Mouse (Mus musculus) neural tube, embryonic 13.5 days (tissue): ENCODE measurements around the gene Lhb. TPM values are rescaled to one million over a fixed set of nuclear protein-coding genes. Genes with fewer than 3 reads are reported as not detected.
A peak's percentile ranks its signal among the peaks of the same experiment; 100 is the strongest.
"Not testable (repeated sequence)": the region's sequence is repeated elsewhere in the genome, so short reads cannot be mapped to it uniquely, and the experiment has no call there.

Experiments used
- ATAC-seq: fragments of 200-750 bp; cut with Nextera tagmentation; 2 replicates; pipeline ENCODE4 v1.8.0; 2017; ENCODE audit warnings: low read depth, mild to moderate bottlenecking, moderate TSS enrichment, moderate library complexity
- H3K27ac ChIP-seq: fragments of 300-500 bp; sonication (generic); replicated peaks from 2 replicates; pipeline ENCODE4 v1.5.1; 2015; ENCODE audit warnings: moderate library complexity, mild to moderate bottlenecking, inconsistent platforms
- H3K27me3 ChIP-seq: fragments of 300-500 bp; sonication (generic); 2 replicates; pipeline ENCODE4 v1.6.1; 2015; ENCODE audit warnings: mild to moderate bottlenecking, inconsistent platforms
- H3K36me3 ChIP-seq: fragments of 300-500 bp; sonication (generic); 2 replicates; pipeline ENCODE4 v1.6.1; 2015; ENCODE audit warnings: mild to moderate bottlenecking, inconsistent platforms
- H3K4me1 ChIP-seq: fragments of 300-500 bp; sonication (generic); replicated peaks from 2 replicates; pipeline ENCODE4 v1.6.1; 2015; ENCODE audit warnings: inconsistent platforms
- H3K4me2 ChIP-seq: fragments of 300-500 bp; sonication (generic); 2 replicates; pipeline ENCODE4 v1.6.1; 2015; ENCODE audit warnings: inconsistent platforms, mild to moderate bottlenecking, moderate library complexity
- H3K4me3 ChIP-seq: fragments of 300-500 bp; sonication (generic); 2 replicates; pipeline ENCODE4 v1.5.1; 2015; ENCODE audit warnings: mild to moderate bottlenecking, inconsistent platforms
- H3K9ac ChIP-seq: fragments of 300-500 bp; sonication (generic); 2 replicates; pipeline ENCODE4 v1.6.1; 2015; ENCODE audit warnings: moderate library complexity, mild to moderate bottlenecking, inconsistent platforms
- H3K9me3 ChIP-seq: fragments of 300-500 bp; sonication (generic); 2 replicates; pipeline ENCODE4 v1.6.1; 2016; ENCODE audit warnings: inconsistent platforms
- WGBS: fragments of 180-500 bp; shearing (Covaris S2); methylation state at CpG from one replicate; pipeline ENCODE4 v1.1.7; 2015; 5-methylcytosine and 5-hydroxymethylcytosine counted together
- polyA plus RNA-seq: library from polyadenylated mRNA; unstranded; fragments of >200 nt; fragmentation: Nextera tagmentation; extraction: Ambion mirVana; gene quantifications from 2 replicates; pipeline ENCODE4 v1.2.1, GENCODE M21; 2015

Lhb gene
- polyA plus RNA-seq: not detected in 2 replicates

DNA sequence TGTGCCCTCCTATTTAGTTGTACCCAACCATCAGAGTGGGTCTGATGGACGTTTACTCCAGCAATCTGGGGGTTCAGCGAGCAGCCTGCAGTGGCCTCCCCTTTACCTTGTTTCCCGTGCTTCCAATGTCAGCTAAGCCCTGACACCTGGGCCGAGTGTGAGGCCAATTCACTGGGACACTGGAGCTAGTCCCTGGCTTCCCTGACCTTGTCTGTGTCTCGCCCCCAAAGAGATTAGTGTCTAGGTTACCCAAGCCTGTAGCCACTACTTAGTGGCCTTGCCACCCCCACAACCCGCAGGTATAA is at the start of gene Lhb:
TSS of gene Lhb (plus strand) at position 206 of the 305 bp plus-strand sequence.
- Histone ChIP-seq H3K27ac (no peak within 1 kb of the TSS), H3K9ac (no peak within 1 kb of the TSS), H3K36me3 (peaks cover 52% of the 10 kb centered on the region), H3K27me3 (peaks cover 67% of the 10 kb centered on the region), H3K4me1 (no peaks in the 10 kb centered on the region), H3K4me3 (no peak within 1 kb of the TSS), H3K4me2 (no peak within 1 kb of the TSS), H3K9me3 (no peaks in the 10 kb centered on the region)
- WGBS: 55% methylated on average over 6 of the region's 6 CpGs
- ATAC-seq: no peak

DNA sequence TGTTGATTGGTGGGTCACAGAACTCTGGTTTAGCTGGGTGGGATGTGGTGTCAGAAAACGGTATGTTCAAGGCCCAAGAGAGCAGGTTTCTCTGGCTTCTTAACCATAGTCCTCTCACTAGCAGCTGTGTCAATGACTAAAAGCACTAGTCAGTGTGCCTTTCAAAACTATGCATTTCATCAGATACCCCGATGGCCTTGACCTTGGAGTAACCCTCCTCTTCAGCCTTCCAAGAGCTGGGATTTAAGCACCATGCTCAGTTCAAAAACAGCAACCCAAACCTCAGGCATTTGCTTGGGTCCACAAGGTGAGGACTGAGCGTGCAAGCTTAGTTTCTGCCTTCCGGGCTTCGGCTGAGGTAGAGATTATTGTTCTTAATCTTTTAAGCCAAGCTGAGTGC is 48.2 kb upstream of the Lhb start:
- H3K9me3 ChIP-seq: no peaks in the 10 kb centered on the region
- ATAC-seq: no peak
- peaks cover 40% of the 10 kb centered on the region for H3K4me1 ChIP-seq
- 90% methylated on average over 5 of the region's 5 CpGs for WGBS
- no peak overlapping the region for H3K9ac ChIP-seq
- H3K4me2 ChIP-seq: no peak overlapping the region
- peaks cover 19% of the 10 kb centered on the region for H3K27me3 ChIP-seq
- H3K4me3 ChIP-seq: no peak overlapping the region
- no peak overlapping the region for H3K27ac ChIP-seq
- H3K36me3 ChIP-seq: peaks cover 57% of the 10 kb centered on the region

GRCm38 (mm10) chr7:45374620-45375019 is 46.0 kb upstream of the Lhb start:
- H3K9ac ChIP-seq: no peak overlapping the region

GRCm38 (mm10) chr7:45376057-45376456 is 44.6 kb upstream of the Lhb start:
- WGBS: 84% methylated on average over 1 of the region's 1 CpGs

More at GRCm38 (mm10) chr7:45374620-45375019, 46.0 kb upstream of the Lhb start:
- Histone ChIP-seq H3K27ac (no peak overlapping the region), H3K4me2 (no peak overlapping the region), H3K4me1 (peaks cover 18% of the 10 kb centered on the region), H3K4me3 (no peak overlapping the region), H3K36me3 (peaks cover 79% of the 10 kb centered on the region), H3K27me3 (peaks cover 4% of the 10 kb centered on the region; the same call in 1 of the 2 replicates), H3K9me3 (no peaks in the 10 kb centered on the region)
- 94% methylated on average over 8 of the region's 8 CpGs for WGBS
- no peak for ATAC-seq

DNA sequence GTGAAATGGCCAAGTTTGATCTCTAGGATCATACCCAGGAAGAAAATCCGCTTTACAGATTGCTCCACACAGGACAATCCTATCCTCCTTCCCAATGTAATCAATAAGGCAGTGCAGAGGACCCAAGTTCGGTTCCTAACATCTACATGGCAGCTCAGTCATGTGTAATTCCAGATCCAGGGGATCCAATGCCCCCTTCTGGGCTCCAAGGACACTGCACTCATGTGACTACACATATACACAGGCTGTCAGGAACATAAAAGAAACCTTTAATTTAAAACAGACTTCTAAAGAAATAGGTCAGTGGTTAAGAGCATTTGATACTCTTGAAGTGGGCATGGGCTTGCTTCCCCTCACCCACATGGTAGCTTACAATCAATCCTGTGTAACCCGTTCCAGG is 34.5 kb upstream of the Lhb start:
- ATAC-seq: no peak
- Histone ChIP-seq H3K9me3 (no peaks in the 10 kb centered on the region), H3K27ac (no peak overlapping the region), H3K27me3 (no peaks in the 10 kb centered on the region), H3K4me2 (no peak overlapping the region), H3K4me1 (no peaks in the 10 kb centered on the region), H3K4me3 (no peak overlapping the region), H3K36me3 (peaks cover 100% of the 10 kb centered on the region), H3K9ac (no peak overlapping the region)
- WGBS: 93% methylated on average over 3 of the region's 3 CpGs

More at GRCm38 (mm10) chr7:45376057-45376456, 44.6 kb upstream of the Lhb start:
- peaks cover 93% of the 10 kb centered on the region for H3K36me3 ChIP-seq
- no peak for ATAC-seq
- no peak overlapping the region for H3K9ac ChIP-seq
- no peak overlapping the region for H3K27ac ChIP-seq
- H3K4me1 ChIP-seq: peaks cover 5% of the 10 kb centered on the region; the same call in 1 of the 2 replicates
- H3K4me2 ChIP-seq: no peak overlapping the region
- H3K27me3 ChIP-seq: no peaks in the 10 kb centered on the region
- H3K4me3 ChIP-seq: no peak overlapping the region
- H3K9me3 ChIP-seq: no peaks in the 10 kb centered on the region

GRCm38 (mm10) chr7:45395129-45395541 is 25.5 kb upstream of the Lhb start:
- Histone ChIP-seq H3K27ac (peak overlapping the region; percentile 95), H3K9me3 (no peaks in the 10 kb centered on the region), H3K27me3 (no peaks in the 10 kb centered on the region), H3K4me1 (peaks cover 29% of the 10 kb centered on the region), H3K9ac (peak overlapping the region; percentile 86), H3K4me3 (peak overlapping the region; percentile 74), H3K4me2 (peak overlapping the region; percentile 100), H3K36me3 (peaks cover 26% of the 10 kb centered on the region)
- WGBS: 0% methylated on average over 18 of the region's 20 CpGs
- peak; percentile 81 for ATAC-seq

GRCm38 (mm10) chr7:45395578-45396336 is 24.9 kb upstream of the Lhb start, which contains the start of gene Snrnp70:
TSS of gene Snrnp70 (minus strand) at chr7:45395742.
- Histone ChIP-seq H3K4me1 (peaks cover 29% of the 10 kb centered on the region), H3K9ac (peak within 1 kb of the TSS; percentile 86), H3K4me3 (peak within 1 kb of the TSS; percentile 74), H3K27me3 (no peaks in the 10 kb centered on the region), H3K27ac (peak within 1 kb of the TSS; percentile 95), H3K36me3 (peaks cover 20% of the 10 kb centered on the region), H3K9me3 (no peaks in the 10 kb centered on the region), H3K4me2 (peak within 1 kb of the TSS; percentile 100)
- WGBS: under 1% methylated on average over 60 of the region's 60 CpGs
- peak; percentile 97 for ATAC-seq

- not testable (repeated sequence) for H3K27me3 ChIP-seq, H3K9me3 ChIP-seq
- 7% methylated on average over 3 of the region's 3 CpGs for WGBS
- peak overlapping the region; percentile 77 for H3K27ac ChIP-seq
- ATAC-seq: peak; percentile 58; the same call in 1 of the 2 replicates
- peaks cover 15% of the 10 kb centered on the region for H3K36me3 ChIP-seq
- H3K4me1 ChIP-seq: peaks cover 29% of the 10 kb centered on the region
- H3K4me2 ChIP-seq: peak overlapping the region; percentile 61
- peak overlapping the region; percentile 61 for H3K9ac ChIP-seq
- peak overlapping the region; percentile 74 for H3K4me3 ChIP-seq
These were observed 24.3 kb upstream of the Lhb start for GRCm38 (mm10) chr7:45396337-45396775.

- WGBS: 71% methylated on average over 2 of the region's 2 CpGs
- H3K4me1 ChIP-seq: peaks cover 29% of the 10 kb centered on the region
- H3K27ac ChIP-seq: no peak overlapping the region
- H3K4me3 ChIP-seq: no peak overlapping the region
- ATAC-seq: no peak
- H3K9ac ChIP-seq: no peak overlapping the region
- no peaks in the 10 kb centered on the region for H3K9me3 ChIP-seq
- H3K36me3 ChIP-seq: peaks cover 11% of the 10 kb centered on the region
- H3K27me3 ChIP-seq: no peaks in the 10 kb centered on the region
- H3K4me2 ChIP-seq: no peak overlapping the region
These were observed 23.8 kb upstream of the Lhb start for GRCm38 (mm10) chr7:45396787-45397186.

DNA sequence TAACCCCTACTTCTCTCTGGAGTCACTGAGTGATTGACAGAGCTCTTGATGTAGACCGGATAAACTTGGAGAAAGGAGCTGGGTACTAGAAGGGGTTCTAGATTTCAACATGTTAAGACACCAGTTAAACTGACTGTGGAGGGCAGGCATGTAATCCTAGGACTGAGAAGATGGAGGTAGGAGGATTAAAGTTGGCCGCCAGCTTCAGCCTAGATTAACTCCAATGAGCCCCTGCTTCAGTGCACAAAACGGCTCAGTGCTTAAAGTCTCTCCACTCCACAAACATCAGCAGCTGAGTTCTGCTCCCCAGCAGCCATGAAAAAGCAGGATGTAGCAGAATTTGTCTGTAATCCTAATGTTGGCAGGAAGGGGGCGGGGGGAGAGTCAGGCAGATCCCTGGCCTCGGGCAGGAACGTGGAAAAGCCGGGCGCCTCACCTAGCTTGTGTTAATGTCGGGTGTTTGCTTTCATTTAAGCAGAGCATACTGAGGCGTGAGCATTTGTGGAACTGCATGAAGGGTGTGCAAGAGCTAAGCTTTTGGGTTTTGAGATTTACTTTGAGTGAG is 19.0 kb upstream of the Lhb start:
- Histone ChIP-seq H3K4me3 (no peak overlapping the region), H3K9ac (no peak overlapping the region), H3K27me3 (peaks cover 20% of the 10 kb centered on the region), H3K27ac (no peak overlapping the region), H3K4me1 (peaks cover 5% of the 10 kb centered on the region), H3K9me3 (no peaks in the 10 kb centered on the region), H3K36me3 (no peaks in the 10 kb centered on the region), H3K4me2 (no peak overlapping the region)
- ATAC-seq: no peak
- 82% methylated on average over 10 of the region's 10 CpGs for WGBS

DNA sequence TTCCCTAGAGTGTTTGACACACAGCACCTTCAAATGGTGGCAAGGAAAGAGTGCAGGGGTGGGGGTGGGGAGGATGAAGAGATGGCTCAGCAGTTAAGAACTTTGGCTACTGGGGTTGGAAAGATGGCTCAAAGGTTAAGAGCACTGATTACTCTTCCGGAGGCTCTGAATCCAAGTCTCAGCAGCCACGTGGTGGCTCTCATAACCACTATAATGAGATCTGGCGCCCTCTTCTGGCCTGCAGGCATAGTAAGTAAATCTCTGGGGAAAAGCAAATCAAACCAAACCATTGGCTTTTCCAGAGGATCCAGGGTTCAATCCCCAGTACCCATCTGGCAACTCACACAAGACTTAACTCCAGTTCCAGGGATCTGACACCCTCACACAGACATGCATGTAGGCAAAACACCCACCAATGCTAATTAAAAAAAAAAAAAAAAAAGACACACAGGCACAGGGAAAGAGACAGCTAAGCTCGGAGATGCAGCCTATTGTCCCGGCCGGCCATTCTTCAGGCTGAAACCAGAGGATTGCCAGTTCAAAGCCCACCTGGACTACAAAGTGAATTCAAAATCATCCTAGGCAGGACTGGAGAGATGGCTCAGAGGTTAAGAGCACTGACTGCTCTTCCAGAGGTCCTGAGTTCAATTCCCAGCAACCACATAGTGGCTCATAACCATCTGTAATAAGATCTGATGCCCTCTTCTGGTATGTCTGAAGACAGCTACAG is 16.9 kb upstream of the Lhb start:
- Histone ChIP-seq H3K27me3 (peaks cover 41% of the 10 kb centered on the region), H3K36me3 (no peaks in the 10 kb centered on the region), H3K27ac (no peak overlapping the region), H3K9ac (no peak overlapping the region), H3K4me2 (no peak overlapping the region), H3K9me3 (no peaks in the 10 kb centered on the region), H3K4me3 (no peak overlapping the region), H3K4me1 (peaks cover 8% of the 10 kb centered on the region)
- no peak for ATAC-seq
- 45% methylated on average over 6 of the region's 6 CpGs for WGBS
